Mouse (Mus musculus): ENCODE measurements around the gene Hnrnpc. TPM values are rescaled to one million over a fixed set of nuclear protein-coding genes. Genes with fewer than 3 reads are reported as not detected.
A peak's percentile ranks its signal among the peaks of the same experiment; 100 is the strongest.

Hnrnpc gene
- polyA plus RNA-seq (2015; fragmentation: Nextera tagmentation; extraction: Ambion mirVana), result 631 and 750 TPM in 2 replicates

- peaks cover 38% of the 10 kb centered on the region for H3K4me1 ChIP-seq (replicated peaks)
- ATAC-seq (ENCODE audit: low read depth), result peak; percentile 99
- H3K27me3 ChIP-seq, result no peaks in the 10 kb centered on the region
Measured at GRCm38 (mm10) chr14:52103856-52104676, at the start of gene Hnrnpc. Gene Hnrnpc, minus strand, starts transcription at chr14:52104028.

GRCm38 (mm10) chr14:52152613-52153012 lies 48.8 kb upstream of the Hnrnpc start:
- Histone ChIP-seq H3K27ac (replicated peaks) (no peak overlapping the region), H3K4me1 (replicated peaks) (no peaks in the 10 kb centered on the region), H3K36me3 (peaks cover 2% of the 10 kb centered on the region), H3K9ac (no peak overlapping the region), H3K4me2 (no peak overlapping the region), H3K4me3 (no peak overlapping the region), H3K9me3 (no peaks in the 10 kb centered on the region), H3K27me3 (no peaks in the 10 kb centered on the region)
- WGBS, result 64% methylated on average over 3 of the region's 3 CpGs
- no peak for ATAC-seq (ENCODE audit: low read depth)

More at GRCm38 (mm10) chr14:52103856-52104676, at the start of gene Hnrnpc:
- peak within 1 kb of the TSS; percentile 86 for H3K9ac ChIP-seq
- peak within 1 kb of the TSS; percentile 87 for H3K4me3 ChIP-seq
- H3K27ac ChIP-seq (replicated peaks), result peak within 1 kb of the TSS; percentile 95
- under 1% methylated on average over 49 of the region's 50 CpGs for WGBS
- no peaks in the 10 kb centered on the region for H3K9me3 ChIP-seq
- peaks cover 10% of the 10 kb centered on the region for H3K36me3 ChIP-seq
- H3K4me2 ChIP-seq, result peak within 1 kb of the TSS; percentile 87

GRCm38 (mm10) chr14:52152179-52152578 lies 48.4 kb upstream of the Hnrnpc start:
- no peak overlapping the region for H3K9ac ChIP-seq
- no peaks in the 10 kb centered on the region for H3K36me3 ChIP-seq
- H3K4me3 ChIP-seq, result no peak overlapping the region
- no peak for ATAC-seq (ENCODE audit: low read depth)
- no peaks in the 10 kb centered on the region for H3K27me3 ChIP-seq
- H3K4me2 ChIP-seq, result no peak overlapping the region
- H3K27ac ChIP-seq (replicated peaks), result no peak overlapping the region
- no peaks in the 10 kb centered on the region for H3K9me3 ChIP-seq
- no peaks in the 10 kb centered on the region for H3K4me1 ChIP-seq (replicated peaks)
- WGBS, result 39% methylated on average over 7 of the region's 7 CpGs

- ATAC-seq (ENCODE audit: low read depth), result no peak
- 51% methylated on average over 4 of the region's 4 CpGs for WGBS
- Histone ChIP-seq H3K27me3 (no peaks in the 10 kb centered on the region), H3K4me1 (replicated peaks) (no peaks in the 10 kb centered on the region), H3K9ac (no peak overlapping the region), H3K36me3 (no peaks in the 10 kb centered on the region), H3K4me2 (no peak overlapping the region), H3K4me3 (no peak overlapping the region), H3K9me3 (no peaks in the 10 kb centered on the region), H3K27ac (replicated peaks) (no peak overlapping the region)
Measured at GRCm38 (mm10) chr14:52149888-52150287, 46.1 kb upstream of the Hnrnpc start.

- no peak for ATAC-seq (ENCODE audit: low read depth)
Measured at GRCm38 (mm10) chr14:52146540-52146939, 42.7 kb upstream of the Hnrnpc start.

GRCm38 (mm10) chr14:52144165-52144564 lies 40.3 kb upstream of the Hnrnpc start:
- Histone ChIP-seq H3K4me3 (no peak overlapping the region), H3K4me1 (replicated peaks) (no peaks in the 10 kb centered on the region), H3K4me2 (no peak overlapping the region), H3K27me3 (no peaks in the 10 kb centered on the region), H3K36me3 (no peaks in the 10 kb centered on the region), H3K9me3 (no peaks in the 10 kb centered on the region), H3K27ac (replicated peaks) (no peak overlapping the region), H3K9ac (no peak overlapping the region)
- 80% methylated on average over 4 of the region's 4 CpGs for WGBS
- ATAC-seq (ENCODE audit: low read depth), result no peak

More at GRCm38 (mm10) chr14:52146540-52146939, 42.7 kb upstream of the Hnrnpc start:
- no peak overlapping the region for H3K9ac ChIP-seq
- H3K4me3 ChIP-seq, result no peak overlapping the region
- no peaks in the 10 kb centered on the region for H3K4me1 ChIP-seq (replicated peaks)
- H3K4me2 ChIP-seq, result no peak overlapping the region
- H3K9me3 ChIP-seq, result no peaks in the 10 kb centered on the region
- no peak overlapping the region for H3K27ac ChIP-seq (replicated peaks)
- 67% methylated on average over 4 of the region's 4 CpGs for WGBS
- no peaks in the 10 kb centered on the region for H3K27me3 ChIP-seq
- H3K36me3 ChIP-seq, result no peaks in the 10 kb centered on the region

- Histone ChIP-seq H3K4me2 (no peak overlapping the region), H3K36me3 (no peaks in the 10 kb centered on the region), H3K9me3 (no peaks in the 10 kb centered on the region), H3K27me3 (no peaks in the 10 kb centered on the region), H3K27ac (replicated peaks) (no peak overlapping the region), H3K9ac (no peak overlapping the region), H3K4me1 (replicated peaks) (no peaks in the 10 kb centered on the region), H3K4me3 (no peak overlapping the region)
- WGBS, result 75% methylated on average over 16 of the region's 16 CpGs
- no peak for ATAC-seq (ENCODE audit: low read depth)
Measured at GRCm38 (mm10) chr14:52141445-52142127, 37.8 kb upstream of the Hnrnpc start.

- Histone ChIP-seq H3K9ac (no peak overlapping the region), H3K9me3 (no peaks in the 10 kb centered on the region), H3K27ac (replicated peaks) (no peak overlapping the region), H3K36me3 (no peaks in the 10 kb centered on the region), H3K4me1 (replicated peaks) (no peaks in the 10 kb centered on the region), H3K27me3 (no peaks in the 10 kb centered on the region), H3K4me2 (0 out of 2 replicates have a peak overlapping the region, but pooled peaks have one; percentile 6), H3K4me3 (no peak overlapping the region)
- no peak for ATAC-seq (ENCODE audit: low read depth)
- 60% methylated on average over 19 of the region's 19 CpGs for WGBS
Measured at GRCm38 (mm10) chr14:52140577-52141444, 37.0 kb upstream of the Hnrnpc start.

GRCm38 (mm10) chr14:52133584-52133983 lies 29.8 kb upstream of the Hnrnpc start:
- no peaks in the 10 kb centered on the region for H3K4me1 ChIP-seq (replicated peaks)

GRCm38 (mm10) chr14:52124636-52125035 lies 20.8 kb upstream of the Hnrnpc start:
- Histone ChIP-seq H3K9me3 (no peaks in the 10 kb centered on the region), H3K36me3 (no peaks in the 10 kb centered on the region), H3K4me2 (no peak overlapping the region), H3K4me3 (no peak overlapping the region), H3K4me1 (replicated peaks) (no peaks in the 10 kb centered on the region; the same call in 1 of the 2 replicates), H3K27me3 (no peaks in the 10 kb centered on the region; the same call in 1 of the 2 replicates), H3K9ac (no peak overlapping the region), H3K27ac (replicated peaks) (no peak overlapping the region)
- no peak for ATAC-seq (ENCODE audit: low read depth)
- 96% methylated on average over 3 of the region's 3 CpGs for WGBS

More at GRCm38 (mm10) chr14:52133584-52133983, 29.8 kb upstream of the Hnrnpc start:
- ATAC-seq (ENCODE audit: low read depth), result no peak
- 88% methylated on average over 5 of the region's 5 CpGs for WGBS
- H3K36me3 ChIP-seq, result no peaks in the 10 kb centered on the region
- H3K9me3 ChIP-seq, result no peaks in the 10 kb centered on the region
- no peak overlapping the region for H3K27ac ChIP-seq (replicated peaks)
- H3K9ac ChIP-seq, result no peak overlapping the region
- H3K4me3 ChIP-seq, result no peak overlapping the region
- H3K4me2 ChIP-seq, result no peak overlapping the region
- H3K27me3 ChIP-seq, result no peaks in the 10 kb centered on the region

GRCm38 (mm10) chr14:52123918-52124317 lies 20.1 kb upstream of the Hnrnpc start:
- Histone ChIP-seq H3K27ac (replicated peaks) (no peak overlapping the region), H3K9me3 (no peaks in the 10 kb centered on the region), H3K36me3 (no peaks in the 10 kb centered on the region), H3K4me2 (no peak overlapping the region), H3K9ac (no peak overlapping the region), H3K4me3 (no peak overlapping the region), H3K27me3 (no peaks in the 10 kb centered on the region; the same call in 1 of the 2 replicates), H3K4me1 (replicated peaks) (peaks cover 2% of the 10 kb centered on the region)
- WGBS, result 18% methylated on average over 4 of the region's 4 CpGs
- no peak for ATAC-seq (ENCODE audit: low read depth)
